Mouse (Mus musculus): ENCODE measurements around the gene Dnm3. TPM values are rescaled to one million over a fixed set of nuclear protein-coding genes. Genes with fewer than 3 reads are reported as not detected.

Gene Dnm3
- total RNA-seq, 1 experiment from 2014 or later = not detected

DNA sequence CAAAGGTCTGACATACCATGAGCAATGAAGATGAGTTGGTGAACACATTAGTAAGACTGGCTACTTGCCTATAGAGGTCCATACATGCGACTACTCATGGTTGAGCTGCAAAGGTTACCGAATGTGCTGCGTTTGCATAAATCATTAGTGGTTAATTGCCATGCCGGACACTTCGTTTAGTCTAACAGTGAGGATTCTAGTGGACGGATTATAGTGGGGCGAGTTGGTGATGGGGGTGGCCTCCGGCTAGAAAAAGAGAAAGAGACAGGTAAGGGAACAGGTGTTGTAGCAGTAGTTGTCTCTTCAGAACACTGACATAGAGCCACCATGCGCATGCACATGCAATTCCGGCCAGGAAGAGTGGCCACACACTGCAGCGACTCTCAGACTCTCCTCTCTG, 486.0 kb downstream of the Dnm3 start:
- ATAC-seq (replicated peaks in 1 of 2; ENCODE audit: insufficient read depth in 1 of 2, low FRiP score in 2 of 2, low TSS enrichment in 1 of 2, low read depth in 1 of 2, poor library complexity in 2 of 2, severe bottlenecking in 2 of 2) = no peak

DNA sequence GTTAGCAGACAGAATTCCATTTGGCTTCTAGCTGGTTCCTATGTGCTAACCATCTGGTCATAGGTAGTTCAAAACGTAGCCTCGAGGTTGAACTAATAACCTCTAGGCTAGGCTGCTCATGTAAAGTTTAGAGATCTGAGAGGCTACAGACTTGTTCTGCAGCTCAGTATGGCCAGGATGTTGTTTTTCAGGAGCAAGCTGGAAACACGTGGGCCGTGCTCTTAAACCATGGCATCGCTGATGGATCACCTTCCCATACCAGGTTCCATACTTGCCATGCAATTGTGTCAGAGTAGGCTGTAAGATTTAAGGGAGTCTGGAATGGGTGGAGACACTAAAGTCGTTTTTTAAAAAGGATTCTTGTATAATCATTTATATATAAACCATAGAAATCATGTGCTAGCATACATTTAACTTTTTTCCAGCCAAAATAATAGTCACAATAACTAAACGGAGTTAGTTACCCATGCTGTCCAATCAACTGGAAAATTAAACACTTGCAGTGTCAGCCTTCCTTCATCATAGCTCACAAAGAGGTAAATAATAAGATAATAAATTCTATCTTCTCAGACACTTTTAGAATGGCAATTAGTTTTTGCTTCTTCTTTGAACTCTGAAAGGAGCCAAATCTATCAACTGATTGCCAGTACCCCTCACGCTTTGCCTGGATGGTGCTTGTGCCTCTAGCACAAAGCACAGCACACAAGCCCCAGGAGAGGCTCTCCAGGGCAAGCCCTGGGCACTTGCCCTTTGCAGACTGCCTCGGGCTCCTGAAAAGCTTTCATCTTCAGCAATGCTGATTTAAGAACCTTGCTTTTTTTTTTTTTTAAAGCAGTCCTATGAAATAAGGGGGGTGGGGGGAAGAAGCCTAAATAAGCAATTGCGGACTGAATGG, 486.9 kb downstream of the Dnm3 start:
- no peak for ATAC-seq (replicated peaks in 1 of 2; ENCODE audit: insufficient read depth in 1 of 2, low FRiP score in 2 of 2, low TSS enrichment in 1 of 2, low read depth in 1 of 2, poor library complexity in 2 of 2, severe bottlenecking in 2 of 2)

DNA sequence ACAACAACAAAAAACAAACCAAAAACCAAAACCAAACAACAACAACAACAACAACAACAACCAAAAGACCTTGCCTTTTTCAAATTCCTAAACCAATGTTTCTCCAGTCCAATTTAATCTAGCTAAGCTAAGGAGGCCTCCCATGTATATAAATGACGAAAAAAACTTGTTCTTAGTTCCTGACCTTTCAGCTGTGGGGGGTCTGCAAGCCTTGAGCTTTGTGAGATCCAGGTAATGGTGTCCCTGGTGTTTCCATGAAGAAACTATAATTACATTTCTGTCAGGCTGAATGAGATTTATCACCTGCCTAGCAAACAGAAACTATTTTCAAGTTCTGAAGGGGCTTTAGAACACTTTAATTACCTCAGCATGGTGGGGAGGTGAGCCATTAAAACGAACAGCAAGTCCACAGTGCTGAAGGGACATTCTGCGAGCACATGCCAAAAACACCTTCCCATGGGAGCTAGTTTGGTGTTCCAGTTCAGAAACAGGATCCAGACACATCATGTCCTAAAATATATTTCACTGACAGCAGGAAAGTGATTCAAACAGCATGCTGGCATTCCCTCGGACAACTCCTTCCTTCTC, 493.8 kb downstream of the Dnm3 start:
- ATAC-seq (replicated peaks in 1 of 2; ENCODE audit: insufficient read depth in 1 of 2, low FRiP score in 2 of 2, low TSS enrichment in 1 of 2, low read depth in 1 of 2, poor library complexity in 2 of 2, severe bottlenecking in 2 of 2) = no peak

DNA sequence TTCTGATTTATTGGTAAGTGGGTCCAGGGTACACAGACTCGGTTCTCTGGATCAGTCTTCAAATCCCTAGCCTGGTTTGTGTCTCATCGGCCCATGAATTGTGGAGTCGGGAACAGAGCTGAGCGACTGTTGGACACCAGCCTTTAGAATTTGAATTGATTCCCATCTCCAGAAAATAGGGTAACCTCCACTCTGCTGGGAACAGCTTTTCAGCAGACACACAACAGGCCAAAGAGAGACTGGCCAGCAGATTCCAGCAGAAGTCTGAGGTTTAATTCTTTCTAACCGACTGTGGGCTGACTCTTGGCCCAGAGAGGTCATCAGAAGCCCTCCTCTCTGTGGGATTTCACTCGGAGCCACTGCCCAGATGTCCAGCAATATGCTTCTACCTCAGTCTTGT, 494.4 kb downstream of the Dnm3 start:
- no peak for ATAC-seq (replicated peaks in 1 of 2; ENCODE audit: insufficient read depth in 1 of 2, low FRiP score in 2 of 2, low TSS enrichment in 1 of 2, low read depth in 1 of 2, poor library complexity in 2 of 2, severe bottlenecking in 2 of 2)

DNA sequence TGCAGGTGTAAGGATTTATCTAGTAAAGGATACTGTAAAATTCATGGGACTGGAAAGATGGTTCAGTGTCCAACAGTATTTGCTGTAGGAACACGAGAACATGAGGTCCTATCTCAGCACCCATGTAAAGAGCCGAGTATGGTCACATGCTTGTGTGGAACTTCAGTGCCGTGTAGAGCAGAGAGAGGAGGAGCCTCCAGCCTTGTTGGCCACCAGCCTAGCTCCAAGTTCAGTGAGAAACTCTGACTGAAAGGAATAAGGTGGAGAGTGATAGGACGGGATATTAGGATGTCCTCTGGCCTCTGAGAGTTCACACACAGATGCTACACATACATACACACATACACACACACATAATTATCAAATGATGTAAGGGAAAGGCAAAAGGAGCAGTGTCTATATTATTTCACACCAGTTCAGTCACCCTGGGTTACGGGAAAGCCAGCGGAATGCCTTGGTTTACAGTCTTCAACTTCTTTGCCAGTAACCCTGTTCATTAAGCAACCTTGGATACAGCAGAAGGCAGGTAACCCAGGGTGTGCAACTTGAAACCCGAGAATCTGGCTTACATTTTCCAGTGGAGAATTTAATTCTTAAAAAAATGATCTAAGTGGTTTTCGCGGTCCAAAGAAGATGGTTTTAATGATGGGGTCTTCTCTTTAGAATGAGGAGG, 497.1 kb downstream of the Dnm3 start:
- ATAC-seq (replicated peaks in 1 of 2; ENCODE audit: insufficient read depth in 1 of 2, low FRiP score in 2 of 2, low TSS enrichment in 1 of 2, low read depth in 1 of 2, poor library complexity in 2 of 2, severe bottlenecking in 2 of 2) = no peak

DNA sequence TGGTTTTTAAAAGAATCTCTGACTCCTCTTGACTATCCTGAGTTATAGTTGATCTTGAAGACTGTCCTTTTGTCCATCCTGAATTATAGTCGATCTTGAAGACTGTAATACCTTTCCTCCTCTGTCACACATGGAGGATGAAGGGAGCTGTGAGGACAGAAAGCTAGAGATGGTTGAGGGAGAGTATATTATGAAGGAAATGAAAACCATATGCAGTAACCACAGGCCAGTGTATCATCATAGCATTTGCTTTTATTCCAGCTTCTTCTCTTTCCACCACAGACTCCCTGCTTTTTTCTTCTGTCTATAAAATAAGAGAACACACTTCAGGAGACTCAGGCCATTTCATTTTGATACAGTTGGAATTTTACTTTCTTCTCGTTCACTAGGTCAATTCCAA, 497.8 kb downstream of the Dnm3 start:
- no peak for ATAC-seq (replicated peaks in 1 of 2; ENCODE audit: insufficient read depth in 1 of 2, low FRiP score in 2 of 2, low TSS enrichment in 1 of 2, low read depth in 1 of 2, poor library complexity in 2 of 2, severe bottlenecking in 2 of 2)

DNA sequence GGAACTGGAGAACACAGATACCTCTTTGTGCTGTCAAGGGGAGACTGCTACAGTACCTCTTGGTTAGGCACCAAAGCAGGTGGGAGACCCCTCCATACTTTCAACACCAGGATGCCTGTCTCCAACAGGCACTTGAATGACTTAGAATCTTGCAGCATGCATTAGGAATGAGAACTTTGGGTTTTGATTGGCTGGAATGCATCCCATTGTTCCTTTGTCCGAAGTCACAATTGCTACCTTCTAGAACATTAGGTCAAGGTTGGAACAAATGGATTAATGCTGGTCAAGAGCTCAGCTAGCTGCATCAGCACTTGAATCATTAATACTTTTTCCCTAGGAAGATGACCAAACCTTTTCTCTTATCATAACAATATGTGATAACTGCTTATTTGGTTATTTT, 498.3 kb downstream of the Dnm3 start, which contains the start of gene 4930558K02Rik:
TSS of gene 4930558K02Rik (minus strand) at position 101 of the 400 bp plus-strand sequence.
- no peak for ATAC-seq (replicated peaks in 1 of 2; ENCODE audit: insufficient read depth in 1 of 2, low FRiP score in 2 of 2, low TSS enrichment in 1 of 2, low read depth in 1 of 2, poor library complexity in 2 of 2, severe bottlenecking in 2 of 2)

DNA sequence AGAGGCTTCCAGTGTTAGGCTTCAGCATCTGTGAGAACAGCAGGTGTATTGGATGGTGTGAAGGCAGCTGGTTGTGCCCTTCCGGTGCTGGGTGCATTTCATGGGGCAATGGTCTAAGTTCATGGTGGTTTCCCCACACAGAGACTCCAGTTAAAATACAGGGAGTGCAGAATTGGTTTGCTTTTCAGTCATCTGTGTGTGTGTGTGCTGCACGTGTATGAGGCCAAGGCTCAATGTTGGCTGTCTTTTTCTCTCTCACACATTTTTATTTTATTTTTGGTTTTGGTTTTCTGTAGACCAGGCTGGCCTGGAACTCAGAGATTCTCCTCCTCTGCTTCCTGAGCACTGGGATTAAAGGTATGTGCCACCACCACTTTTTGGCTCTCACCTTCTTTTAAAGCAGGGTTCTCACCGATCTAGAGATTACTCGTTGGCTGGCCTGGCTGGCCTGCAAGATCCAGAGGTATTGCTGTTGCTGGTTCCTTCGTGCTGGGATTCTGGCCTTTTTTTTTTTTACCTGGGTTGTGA, 499.6 kb downstream of the Dnm3 start:
- ATAC-seq (replicated peaks in 1 of 2; ENCODE audit: insufficient read depth in 1 of 2, low FRiP score in 2 of 2, low TSS enrichment in 1 of 2, low read depth in 1 of 2, poor library complexity in 2 of 2, severe bottlenecking in 2 of 2) = no peak

DNA sequence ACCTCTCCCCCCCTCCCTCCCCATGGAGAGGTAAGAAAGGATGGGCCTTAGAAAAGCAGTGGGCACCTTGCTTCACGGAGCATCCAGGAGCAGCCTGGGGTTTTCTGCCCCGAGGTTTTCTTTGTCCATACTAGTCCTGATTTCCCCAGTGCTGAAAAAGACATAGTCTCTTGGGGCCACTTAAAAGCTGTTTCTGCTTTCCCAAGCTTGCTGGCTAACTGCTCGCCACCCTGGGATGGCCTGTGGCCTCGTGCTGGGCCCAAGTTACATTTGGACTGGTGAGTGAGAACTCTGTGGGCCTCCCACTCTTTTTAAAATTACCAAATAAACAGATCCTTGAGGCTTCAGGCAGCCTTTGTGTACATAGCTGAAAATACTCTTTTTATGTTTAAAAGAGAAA, 500.5 kb downstream of the Dnm3 start:
- no peak for ATAC-seq (replicated peaks in 1 of 2; ENCODE audit: insufficient read depth in 1 of 2, low FRiP score in 2 of 2, low TSS enrichment in 1 of 2, low read depth in 1 of 2, poor library complexity in 2 of 2, severe bottlenecking in 2 of 2)

DNA sequence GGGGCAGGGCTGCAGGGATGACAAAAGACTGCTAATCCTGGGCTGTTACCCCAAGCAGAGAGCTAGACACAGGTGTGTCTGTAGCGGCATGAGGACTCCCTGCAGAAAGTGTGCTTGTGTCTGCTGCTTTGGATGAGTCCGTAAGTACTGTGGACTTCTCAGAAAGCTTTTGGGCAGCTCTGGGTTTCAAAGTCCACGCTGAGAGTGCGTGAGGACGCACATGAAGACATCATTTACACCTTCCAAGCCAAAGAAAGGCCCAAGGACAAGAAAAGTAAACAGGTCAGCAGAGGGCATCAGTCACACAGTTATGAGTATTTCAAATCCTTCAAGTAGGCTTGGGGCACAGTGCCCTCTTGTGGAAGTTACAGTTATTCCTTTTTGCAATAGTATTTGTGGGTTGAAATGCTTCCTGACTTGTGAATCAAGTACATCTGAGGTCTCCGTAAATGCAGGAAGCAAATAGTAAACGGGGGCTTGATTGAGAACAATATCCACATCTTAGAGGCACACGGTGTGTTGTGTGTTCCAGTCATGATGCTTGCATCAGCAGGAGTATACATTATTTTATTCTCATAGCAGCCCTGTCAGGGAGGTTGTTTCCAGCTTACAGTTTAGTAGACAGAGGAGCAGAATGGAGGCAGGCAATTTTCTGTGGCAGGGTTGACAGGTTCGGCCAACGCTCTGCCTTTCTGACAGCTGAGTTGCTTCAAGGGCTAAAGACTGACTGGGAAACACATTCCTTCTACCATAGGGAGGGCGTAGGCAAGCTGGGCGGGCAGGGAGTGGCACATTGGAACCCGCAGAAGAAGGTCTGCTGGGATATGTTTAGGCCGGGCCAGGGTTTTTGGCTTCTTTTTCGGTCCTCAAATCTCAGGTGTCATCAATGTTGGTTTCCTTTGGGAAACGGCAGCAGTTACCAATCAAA, 501.3 kb downstream of the Dnm3 start:
- ATAC-seq (replicated peaks in 1 of 2; ENCODE audit: insufficient read depth in 1 of 2, low FRiP score in 2 of 2, low TSS enrichment in 1 of 2, low read depth in 1 of 2, poor library complexity in 2 of 2, severe bottlenecking in 2 of 2) = peak; percentile 88 to 89

DNA sequence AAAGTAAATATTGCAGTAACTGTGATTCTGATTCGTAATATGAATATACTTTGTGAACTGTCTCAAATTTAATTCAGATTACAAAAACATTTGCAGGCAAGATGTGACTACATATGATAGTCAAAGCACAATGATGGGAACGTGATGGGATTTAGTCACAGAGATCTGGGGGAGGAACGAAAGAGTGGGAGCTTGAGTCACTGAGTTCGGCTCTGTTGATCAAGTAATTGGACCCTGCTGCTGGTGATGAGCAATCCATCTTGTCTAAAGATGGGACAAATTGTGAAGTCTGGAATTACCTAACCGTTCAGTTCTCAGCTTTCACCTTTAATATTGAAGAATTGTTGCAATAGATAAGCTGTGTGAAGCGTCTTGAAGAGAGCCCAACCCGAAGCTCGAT, 505.6 kb downstream of the Dnm3 start:
- ATAC-seq (replicated peaks in 1 of 2; ENCODE audit: insufficient read depth in 1 of 2, low FRiP score in 2 of 2, low TSS enrichment in 1 of 2, low read depth in 1 of 2, poor library complexity in 2 of 2, severe bottlenecking in 2 of 2) = no peak

DNA sequence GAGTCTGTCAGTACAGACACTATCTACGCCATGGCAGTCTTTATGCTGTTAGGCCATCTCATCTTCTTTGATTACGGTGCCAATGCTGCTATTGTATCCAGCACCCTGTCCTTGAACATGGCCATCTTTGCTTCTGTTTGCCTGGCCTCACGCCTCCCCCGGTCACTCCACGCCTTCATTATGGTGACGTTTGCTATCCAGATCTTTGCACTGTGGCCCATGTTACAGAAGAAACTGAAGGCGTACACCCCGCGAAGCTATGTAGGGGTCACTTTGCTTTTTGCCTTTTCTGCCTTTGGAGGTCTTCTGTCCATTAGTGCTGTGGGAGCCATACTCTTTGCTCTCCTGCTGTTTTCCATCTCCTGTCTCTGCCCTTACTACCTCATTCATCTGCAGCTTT, 507.0 kb downstream of the Dnm3 start:
- no peak for ATAC-seq (replicated peaks in 1 of 2; ENCODE audit: insufficient read depth in 1 of 2, low FRiP score in 2 of 2, low TSS enrichment in 1 of 2, low read depth in 1 of 2, poor library complexity in 2 of 2, severe bottlenecking in 2 of 2)

DNA sequence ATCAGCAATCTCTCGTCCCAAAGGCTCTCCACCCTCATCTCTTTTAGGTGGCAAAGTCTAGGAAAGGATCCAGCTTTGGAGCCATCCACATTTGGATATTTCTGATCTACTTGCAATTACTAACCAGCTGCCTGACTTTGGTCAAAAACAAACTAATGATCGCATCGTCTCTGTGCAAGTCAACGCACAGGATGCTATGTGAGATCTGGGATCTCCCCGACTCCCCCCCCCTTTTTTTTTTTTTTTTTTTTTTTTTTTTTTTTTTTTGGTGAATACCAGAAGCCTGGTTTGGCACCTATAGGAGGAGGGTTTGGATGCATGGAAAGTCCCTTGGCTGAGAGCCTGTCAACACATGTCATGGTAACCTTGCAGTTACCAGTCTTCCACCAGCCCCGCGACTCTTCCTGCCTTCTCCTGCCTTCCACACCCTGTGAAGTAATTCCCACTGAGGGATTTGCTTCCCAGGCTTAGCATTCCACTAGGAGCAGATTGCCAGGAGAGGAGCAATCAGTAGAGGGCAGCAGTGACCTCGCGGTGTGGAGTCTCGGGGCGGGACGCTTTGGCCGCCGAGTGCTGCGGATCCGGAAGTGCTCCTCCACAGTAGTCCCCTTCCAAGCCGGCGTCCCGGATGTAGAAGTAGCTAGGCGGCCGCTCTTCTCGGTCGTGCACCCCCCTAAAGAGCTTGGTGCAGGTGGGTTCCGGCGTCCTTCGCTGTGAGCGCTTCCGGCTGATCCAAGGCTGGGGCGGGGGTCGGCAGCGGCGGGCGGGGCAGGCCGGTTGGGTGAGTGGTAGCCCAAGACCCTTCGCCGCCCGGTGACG, 509.0 kb downstream of the Dnm3 start, which contains the start of gene Pigc:
TSS of gene Pigc (plus strand) at position 598 of the 819 bp plus-strand sequence.
- ATAC-seq (replicated peaks in 1 of 2; ENCODE audit: insufficient read depth in 1 of 2, low FRiP score in 2 of 2, low TSS enrichment in 1 of 2, low read depth in 1 of 2, poor library complexity in 2 of 2, severe bottlenecking in 2 of 2) = peak; percentile 90 to 95

DNA sequence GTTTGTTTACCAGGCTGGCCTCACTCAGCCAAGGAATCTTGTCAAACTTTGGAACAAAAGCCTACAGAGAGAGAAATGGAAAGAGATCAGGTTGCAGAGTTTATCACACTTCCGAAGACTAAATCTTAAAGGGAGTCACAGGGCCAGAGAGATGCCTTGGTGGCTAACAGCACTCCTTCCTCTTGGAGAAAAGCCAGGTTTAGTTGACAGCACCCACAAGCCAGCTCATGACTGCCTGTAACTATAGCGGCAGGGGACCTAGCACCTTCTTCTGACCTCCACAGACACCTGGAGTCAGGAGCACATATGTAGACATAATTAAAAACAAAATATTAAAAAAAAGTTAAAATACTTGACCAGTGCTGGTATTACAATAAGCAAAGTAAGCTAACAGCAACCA, 509.9 kb downstream of the Dnm3 start:
- 0 out of 4 replicates have a peak, but pooled peaks have one; percentile 18 to 35 for ATAC-seq (replicated peaks in 1 of 2; ENCODE audit: insufficient read depth in 1 of 2, low FRiP score in 2 of 2, low TSS enrichment in 1 of 2, low read depth in 1 of 2, poor library complexity in 2 of 2, severe bottlenecking in 2 of 2)

DNA sequence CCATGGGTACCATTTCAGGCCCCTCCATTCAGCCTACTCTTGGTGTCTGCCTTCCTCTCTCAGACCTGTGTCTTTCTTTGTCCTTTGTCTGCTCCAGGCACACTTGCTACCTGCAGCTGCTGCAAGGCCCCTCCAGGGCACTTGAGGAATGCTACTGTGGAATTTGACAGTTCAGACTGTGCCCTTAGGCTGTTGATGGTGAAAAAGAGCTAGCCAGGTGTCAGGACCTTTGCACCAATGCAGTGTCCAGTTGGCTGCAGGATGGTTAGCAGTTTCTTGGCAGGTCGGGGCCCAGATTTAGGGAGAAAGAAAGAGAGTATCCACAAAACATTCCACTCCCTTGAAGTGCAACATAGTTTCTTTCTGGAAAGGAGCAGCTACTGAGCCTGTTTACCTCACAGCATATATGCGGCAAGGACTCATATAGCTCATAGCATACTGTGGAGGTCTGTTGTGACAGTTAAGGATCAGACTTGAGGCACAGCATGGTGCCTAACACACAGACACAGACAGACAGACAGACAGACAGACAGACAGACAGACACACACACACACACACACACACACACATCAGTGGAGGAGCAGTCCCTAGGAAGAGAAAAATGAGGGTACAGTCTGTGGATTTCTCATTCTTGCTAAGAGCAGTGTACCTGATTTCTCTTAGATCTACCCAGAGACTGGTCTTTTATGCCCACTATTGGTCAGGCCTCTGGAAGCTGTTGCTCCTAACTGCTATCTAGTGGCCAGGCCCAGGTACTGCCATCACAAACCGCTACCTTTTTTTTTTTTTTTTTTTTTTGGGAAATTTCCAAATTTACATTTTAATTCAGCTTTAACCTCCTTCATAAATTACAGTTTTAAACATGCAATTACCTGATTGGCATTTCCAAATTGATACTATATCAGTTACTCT, 515.1 kb downstream of the Dnm3 start:
- ATAC-seq (replicated peaks in 1 of 2; ENCODE audit: insufficient read depth in 1 of 2, low FRiP score in 2 of 2, low TSS enrichment in 1 of 2, low read depth in 1 of 2, poor library complexity in 2 of 2, severe bottlenecking in 2 of 2) = peak; percentile 86 to 92; a peak in 3 of 4 replicates

Data from hematopoietic stem cell, adult 5-6 weeks (primary cell).